Mouse (Mus musculus): ENCODE data around the gene Scn5a. TPM values are rescaled to one million over a fixed set of nuclear protein-coding genes. Genes with fewer than 3 reads are reported as not detected.

Scn5a gene
- polyA plus RNA-seq, 1 experiment from 2014 or later = 0.10 TPM

DNA sequence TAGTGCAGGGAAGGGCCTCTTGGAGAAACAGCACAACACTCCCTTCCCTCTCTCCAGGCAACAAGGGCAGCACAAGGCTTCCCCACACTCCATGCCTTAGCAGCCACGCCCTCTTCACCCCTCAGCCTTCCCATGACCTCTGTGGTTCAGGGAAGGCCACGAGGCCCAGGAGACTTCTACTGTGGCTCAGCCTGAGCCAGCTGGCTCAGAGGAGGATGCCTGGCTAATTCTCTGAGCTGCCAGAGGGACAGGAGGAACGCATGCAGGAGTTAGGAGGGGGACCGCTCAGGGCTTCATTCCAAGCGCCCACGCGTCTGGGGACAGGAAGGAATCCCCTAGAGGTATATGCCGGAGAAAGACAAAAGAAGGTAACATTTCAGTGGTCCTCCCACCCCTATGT lies 17.1 kb downstream of the Scn5a start:
- H3K9ac ChIP-seq (replicated peaks; ENCODE audit: low read depth, low read length) = no peak overlapping the region
- H3K27me3 ChIP-seq (ENCODE audit: control insufficient read depth, insufficient read depth, low read length) = no peaks in the 10 kb centered on the region
- H3K36me3 ChIP-seq (ENCODE audit: control insufficient read depth, insufficient read depth, low read length) = no peaks in the 10 kb centered on the region
- no peak overlapping the region for H3K4me2 ChIP-seq (replicated peaks; ENCODE audit: low read depth, low read length)
- ATAC-seq (ENCODE audit: insufficient number of reproducible peaks, insufficient read depth, low FRiP score, low read depth) = no peak
- H3K9me3 ChIP-seq (ENCODE audit: control insufficient read depth, low read depth, low read length) = no peaks in the 10 kb centered on the region
- no peak overlapping the region for H3K4me3 ChIP-seq (ENCODE audit: low read depth, low read length)
- H3K4me1 ChIP-seq (ENCODE audit: control insufficient read depth, insufficient read depth, low read length) = no peaks in the 10 kb centered on the region
- 49% methylated on average over 8 of the region's 8 CpGs for WGBS
- no peak overlapping the region for H3K27ac ChIP-seq (ENCODE audit: low read length)

GRCm38 (mm10) chr9:119559537-119560276 lies 19.1 kb downstream of the Scn5a start:
- WGBS = 59% methylated on average over 16 of the region's 16 CpGs
- ATAC-seq (ENCODE audit: insufficient number of reproducible peaks, insufficient read depth, low FRiP score, low read depth) = no peak
- no peak overlapping the region for H3K27ac ChIP-seq (ENCODE audit: low read length)

GRCm38 (mm10) chr9:119558119-119558854 lies 20.5 kb downstream of the Scn5a start:
- Histone ChIP-seq H3K9ac (replicated peaks; ENCODE audit: low read depth, low read length) (no peak overlapping the region), H3K27ac (ENCODE audit: low read length) (no peak overlapping the region), H3K36me3 (ENCODE audit: control insufficient read depth, insufficient read depth, low read length) (no peaks in the 10 kb centered on the region), H3K4me3 (ENCODE audit: low read depth, low read length) (no peak overlapping the region), H3K4me1 (ENCODE audit: control insufficient read depth, insufficient read depth, low read length) (no peaks in the 10 kb centered on the region), H3K9me3 (ENCODE audit: control insufficient read depth, low read depth, low read length) (no peaks in the 10 kb centered on the region), H3K27me3 (ENCODE audit: control insufficient read depth, insufficient read depth, low read length) (no peaks in the 10 kb centered on the region), H3K4me2 (replicated peaks; ENCODE audit: low read depth, low read length) (no peak overlapping the region)
- 25% methylated on average over 12 of the region's 12 CpGs for WGBS
- no peak for ATAC-seq (ENCODE audit: insufficient number of reproducible peaks, insufficient read depth, low FRiP score, low read depth)

More at GRCm38 (mm10) chr9:119559537-119560276, 19.1 kb downstream of the Scn5a start:
- no peaks in the 10 kb centered on the region for H3K4me1 ChIP-seq (ENCODE audit: control insufficient read depth, insufficient read depth, low read length)
- H3K4me3 ChIP-seq (ENCODE audit: low read depth, low read length) = no peak overlapping the region
- H3K27me3 ChIP-seq (ENCODE audit: control insufficient read depth, insufficient read depth, low read length) = no peaks in the 10 kb centered on the region
- no peak overlapping the region for H3K4me2 ChIP-seq (replicated peaks; ENCODE audit: low read depth, low read length)
- H3K9ac ChIP-seq (replicated peaks; ENCODE audit: low read depth, low read length) = no peak overlapping the region
- no peaks in the 10 kb centered on the region for H3K9me3 ChIP-seq (ENCODE audit: control insufficient read depth, low read depth, low read length)
- H3K36me3 ChIP-seq (ENCODE audit: control insufficient read depth, insufficient read depth, low read length) = no peaks in the 10 kb centered on the region

- H3K27ac ChIP-seq (ENCODE audit: low read length) = no peak overlapping the region
- no peaks in the 10 kb centered on the region for H3K27me3 ChIP-seq (ENCODE audit: control insufficient read depth, insufficient read depth, low read length)
- no peaks in the 10 kb centered on the region for H3K4me1 ChIP-seq (ENCODE audit: control insufficient read depth, insufficient read depth, low read length)
- no peak overlapping the region for H3K9ac ChIP-seq (replicated peaks; ENCODE audit: low read depth, low read length)
- H3K36me3 ChIP-seq (ENCODE audit: control insufficient read depth, insufficient read depth, low read length) = no peaks in the 10 kb centered on the region
- WGBS = 85% methylated on average over 3 of the region's 3 CpGs
- no peaks in the 10 kb centered on the region for H3K9me3 ChIP-seq (ENCODE audit: control insufficient read depth, low read depth, low read length)
- H3K4me3 ChIP-seq (ENCODE audit: low read depth, low read length) = no peak overlapping the region
- no peak for ATAC-seq (ENCODE audit: insufficient number of reproducible peaks, insufficient read depth, low FRiP score, low read depth)
- H3K4me2 ChIP-seq (replicated peaks; ENCODE audit: low read depth, low read length) = no peak overlapping the region
Observed at GRCm38 (mm10) chr9:119556043-119556442, 22.8 kb downstream of the Scn5a start.

DNA sequence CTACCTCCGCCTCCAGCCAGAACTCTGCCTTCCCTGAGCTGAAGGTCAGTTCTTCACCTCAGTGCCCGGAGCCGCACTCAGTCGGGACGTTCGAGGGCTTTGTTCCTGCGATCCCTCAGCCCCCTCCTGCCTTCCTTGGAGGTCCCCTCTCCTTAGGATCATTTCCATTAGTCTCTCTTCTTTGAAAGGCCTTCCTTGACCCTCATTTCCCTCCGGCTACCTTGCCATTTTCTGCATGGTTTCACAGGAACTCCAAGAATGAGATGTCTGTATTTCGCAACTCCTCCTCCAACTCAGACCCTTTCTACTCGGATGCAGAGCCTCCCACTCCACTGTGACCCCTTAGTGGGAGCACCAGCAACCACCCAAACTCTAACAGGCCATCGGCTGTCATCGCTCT lies 31.3 kb downstream of the Scn5a start:
- 67% methylated on average over 12 of the region's 12 CpGs for WGBS
- ATAC-seq (ENCODE audit: insufficient number of reproducible peaks, insufficient read depth, low FRiP score, low read depth) = no peak
- Histone ChIP-seq H3K4me2 (replicated peaks; ENCODE audit: low read depth, low read length) (no peak overlapping the region), H3K27me3 (ENCODE audit: control insufficient read depth, insufficient read depth, low read length) (no peaks in the 10 kb centered on the region), H3K9me3 (ENCODE audit: control insufficient read depth, low read depth, low read length) (no peaks in the 10 kb centered on the region), H3K4me3 (ENCODE audit: low read depth, low read length) (no peak overlapping the region), H3K4me1 (ENCODE audit: control insufficient read depth, insufficient read depth, low read length) (no peaks in the 10 kb centered on the region), H3K9ac (replicated peaks; ENCODE audit: low read depth, low read length) (no peak overlapping the region), H3K27ac (ENCODE audit: low read length) (no peak overlapping the region), H3K36me3 (ENCODE audit: control insufficient read depth, insufficient read depth, low read length) (no peaks in the 10 kb centered on the region)

- Histone ChIP-seq H3K27ac (ENCODE audit: low read length) (no peak overlapping the region), H3K4me3 (ENCODE audit: low read depth, low read length) (no peak overlapping the region), H3K27me3 (ENCODE audit: control insufficient read depth, insufficient read depth, low read length) (no peaks in the 10 kb centered on the region), H3K9ac (replicated peaks; ENCODE audit: low read depth, low read length) (no peak overlapping the region), H3K4me1 (ENCODE audit: control insufficient read depth, insufficient read depth, low read length) (no peaks in the 10 kb centered on the region), H3K36me3 (ENCODE audit: control insufficient read depth, insufficient read depth, low read length) (no peaks in the 10 kb centered on the region), H3K9me3 (ENCODE audit: control insufficient read depth, low read depth, low read length) (no peaks in the 10 kb centered on the region), H3K4me2 (replicated peaks; ENCODE audit: low read depth, low read length) (no peak overlapping the region)
- WGBS = 90% methylated on average over 8 of the region's 8 CpGs
- ATAC-seq (ENCODE audit: insufficient number of reproducible peaks, insufficient read depth, low FRiP score, low read depth) = no peak
Observed at GRCm38 (mm10) chr9:119547128-119547527, 31.7 kb downstream of the Scn5a start.

- Histone ChIP-seq H3K27ac (ENCODE audit: low read length) (no peak overlapping the region), H3K27me3 (ENCODE audit: control insufficient read depth, insufficient read depth, low read length) (no peaks in the 10 kb centered on the region), H3K4me1 (ENCODE audit: control insufficient read depth, insufficient read depth, low read length) (no peaks in the 10 kb centered on the region), H3K4me2 (replicated peaks; ENCODE audit: low read depth, low read length) (no peak overlapping the region), H3K9me3 (ENCODE audit: control insufficient read depth, low read depth, low read length) (no peaks in the 10 kb centered on the region), H3K36me3 (ENCODE audit: control insufficient read depth, insufficient read depth, low read length) (no peaks in the 10 kb centered on the region), H3K4me3 (ENCODE audit: low read depth, low read length) (no peak overlapping the region), H3K9ac (replicated peaks; ENCODE audit: low read depth, low read length) (no peak overlapping the region)
- ATAC-seq (ENCODE audit: insufficient number of reproducible peaks, insufficient read depth, low FRiP score, low read depth) = no peak
- WGBS = 81% methylated on average over 9 of the region's 9 CpGs
Observed at GRCm38 (mm10) chr9:119540726-119541125, 38.1 kb downstream of the Scn5a start.

- Histone ChIP-seq H3K9ac (replicated peaks; ENCODE audit: low read depth, low read length) (no peak overlapping the region), H3K27ac (ENCODE audit: low read length) (no peak overlapping the region), H3K36me3 (ENCODE audit: control insufficient read depth, insufficient read depth, low read length) (no peaks in the 10 kb centered on the region), H3K4me1 (ENCODE audit: control insufficient read depth, insufficient read depth, low read length) (no peaks in the 10 kb centered on the region), H3K9me3 (ENCODE audit: control insufficient read depth, low read depth, low read length) (no peaks in the 10 kb centered on the region), H3K4me2 (replicated peaks; ENCODE audit: low read depth, low read length) (no peak overlapping the region), H3K27me3 (ENCODE audit: control insufficient read depth, insufficient read depth, low read length) (no peaks in the 10 kb centered on the region), H3K4me3 (ENCODE audit: low read depth, low read length) (no peak overlapping the region)
- 68% methylated on average over 4 of the region's 4 CpGs for WGBS
- no peak for ATAC-seq (ENCODE audit: insufficient number of reproducible peaks, insufficient read depth, low FRiP score, low read depth)
Observed at GRCm38 (mm10) chr9:119537823-119538222, 41.0 kb downstream of the Scn5a start.

Data from stomach, embryonic 14.5 days (tissue).